Mouse (Mus musculus) forebrain, embryonic 11.5 days (tissue): ENCODE results near the gene Disp3. TPM values are rescaled to one million over a fixed set of nuclear protein-coding genes. Genes with fewer than 3 reads are reported as not detected.

Experiments
- ATAC-seq: fragments of 200-750 bp; cut with Nextera tagmentation; replicated peaks from 2 replicates; pipeline ENCODE4 v1.8.0; 2017; ENCODE audit warnings: moderate TSS enrichment; ENCODE audit not compliant: low FRiP score
- DNase-seq: peaks from one replicate; pipeline ENCODE4 v3.0.0-alpha.2; 2017; ENCODE audit warnings: low spot score
- H3K27ac ChIP-seq: fragments of 300-500 bp; sonication (generic); 2 replicates; pipeline ENCODE4 v1.5.1; 2014; ENCODE audit warnings: low read depth, low read length
- H3K27me3 ChIP-seq: fragments of 300-500 bp; sonication (generic); 2 replicates; pipeline ENCODE4 v1.6.1; 2014; ENCODE audit warnings: mild to moderate bottlenecking, low read length, mixed read lengths; ENCODE audit not compliant: control insufficient read depth, insufficient read depth
- H3K36me3 ChIP-seq: fragments of 300-500 bp; sonication (generic); 2 replicates; pipeline ENCODE4 v1.6.1; 2014; ENCODE audit warnings: mild to moderate bottlenecking, low read length, moderate library complexity, mixed read lengths; ENCODE audit not compliant: control insufficient read depth, insufficient read depth
- H3K4me1 ChIP-seq: fragments of 300-500 bp; sonication (generic); replicated peaks from 2 replicates; pipeline ENCODE4 v1.6.1; 2014; ENCODE audit warnings: low read length, mixed read lengths; ENCODE audit not compliant: control insufficient read depth, insufficient read depth
- H3K4me2 ChIP-seq: fragments of 300-500 bp; sonication (generic); 2 replicates; pipeline ENCODE4 v1.6.1; 2014; ENCODE audit warnings: low read depth, mild to moderate bottlenecking, low read length, moderate library complexity, mixed read lengths; ENCODE audit not compliant: severe bottlenecking
- H3K4me3 ChIP-seq: fragments of 300-500 bp; sonication (generic); 2 replicates; pipeline ENCODE4 v1.5.1; 2014; ENCODE audit warnings: low read depth, low read length
- H3K9ac ChIP-seq: fragments of 300-500 bp; sonication (generic); 2 replicates; pipeline ENCODE4 v1.6.1; 2014; ENCODE audit warnings: low read length
- H3K9me3 ChIP-seq: fragments of 300-500 bp; sonication (generic); 2 replicates; pipeline ENCODE4 v1.6.1; 2016; ENCODE audit warnings: low read length, mixed read lengths; ENCODE audit not compliant: control insufficient read depth
- WGBS: fragments of 180-500 bp; shearing (Covaris S2); extraction: QIAGEN DNeasy Blood & Tissue Kit; methylation state at CpG from one replicate; pipeline ENCODE4 v1.1.7; 2014; 5-methylcytosine and 5-hydroxymethylcytosine counted together
- polyA plus RNA-seq: library from polyadenylated mRNA; unstranded; fragments of >200 nt; fragmentation: Nextera tagmentation; extraction: Ambion mirVana; gene quantifications from 2 replicates; pipeline ENCODE4 v1.2.1, GENCODE M21; 2014

The Disp3 gene
- polyA plus RNA-seq, 1 experiment from 2014 or later, result 3.0 TPM

- H3K27ac ChIP-seq, result no peak overlapping the region
- H3K9ac ChIP-seq, result no peak overlapping the region
- ATAC-seq, result no peak
- peaks cover 9% of the 10 kb centered on the region for H3K4me1 ChIP-seq
- 48% methylated on average over 13 of the region's 13 CpGs for WGBS
- no peak overlapping the region for H3K4me3 ChIP-seq
- H3K4me2 ChIP-seq, result no peak overlapping the region
- no peaks in the 10 kb centered on the region for H3K36me3 ChIP-seq
- H3K9me3 ChIP-seq, result no peaks in the 10 kb centered on the region
- no peak for DNase-seq
- H3K27me3 ChIP-seq, result peaks cover 24% of the 10 kb centered on the region
Observed at GRCm38 (mm10) chr4:148284219-148284618, 3.5 kb downstream of the Disp3 start.

- H3K9ac ChIP-seq, result no peak overlapping the region
- H3K9me3 ChIP-seq, result no peaks in the 10 kb centered on the region
- H3K4me3 ChIP-seq, result no peak overlapping the region
- no peaks in the 10 kb centered on the region for H3K4me1 ChIP-seq
- no peak overlapping the region for H3K4me2 ChIP-seq
- peaks cover 17% of the 10 kb centered on the region for H3K27me3 ChIP-seq
- DNase-seq, result no peak
- ATAC-seq, result no peak
- no peak overlapping the region for H3K27ac ChIP-seq
- WGBS, result 17% methylated on average over 4 of the region's 4 CpGs
- H3K36me3 ChIP-seq, result no peaks in the 10 kb centered on the region
Observed at GRCm38 (mm10) chr4:148276816-148277491, 10.8 kb downstream of the Disp3 start.

GRCm38 (mm10) chr4:148274671-148275070 is 13.1 kb downstream of the Disp3 start:
- DNase-seq, result no peak
- H3K9ac ChIP-seq, result no peak overlapping the region
- no peak overlapping the region for H3K4me2 ChIP-seq
- no peak for ATAC-seq
- H3K4me3 ChIP-seq, result no peak overlapping the region
- no peak overlapping the region for H3K27ac ChIP-seq
- H3K36me3 ChIP-seq, result no peaks in the 10 kb centered on the region
- H3K9me3 ChIP-seq, result no peaks in the 10 kb centered on the region
- 72% methylated on average over 3 of the region's 3 CpGs for WGBS
- H3K4me1 ChIP-seq, result no peaks in the 10 kb centered on the region
- peaks cover 33% of the 10 kb centered on the region for H3K27me3 ChIP-seq

- Histone ChIP-seq H3K27me3 (peaks cover 33% of the 10 kb centered on the region), H3K9me3 (no peaks in the 10 kb centered on the region), H3K27ac (no peak overlapping the region), H3K9ac (no peak overlapping the region), H3K36me3 (no peaks in the 10 kb centered on the region), H3K4me3 (no peak overlapping the region), H3K4me2 (no peak overlapping the region), H3K4me1 (no peaks in the 10 kb centered on the region)
- no peak for DNase-seq
- 6% methylated on average over 2 of the region's 2 CpGs for WGBS
- no peak; the same call in 1 of the 2 replicates for ATAC-seq
Observed at GRCm38 (mm10) chr4:148273229-148273628, 14.5 kb downstream of the Disp3 start.

- Histone ChIP-seq H3K9me3 (no peaks in the 10 kb centered on the region), H3K9ac (no peak overlapping the region), H3K4me2 (peak overlapping the region; percentile 43), H3K4me3 (peak overlapping the region; percentile 15), H3K36me3 (no peaks in the 10 kb centered on the region), H3K4me1 (no peaks in the 10 kb centered on the region), H3K27ac (no peak overlapping the region), H3K27me3 (peaks cover 33% of the 10 kb centered on the region)
- no peak for DNase-seq
- ATAC-seq, result no peak; the same call in 1 of the 2 replicates
- WGBS, result 4% methylated on average over 39 of the region's 39 CpGs
Observed at GRCm38 (mm10) chr4:148271656-148272055, 16.1 kb downstream of the Disp3 start.

- no peak overlapping the region for H3K4me3 ChIP-seq
- no peak overlapping the region for H3K4me2 ChIP-seq
- DNase-seq, result no peak
- no peaks in the 10 kb centered on the region for H3K9me3 ChIP-seq
- H3K4me1 ChIP-seq, result no peaks in the 10 kb centered on the region
- ATAC-seq, result no peak
- H3K9ac ChIP-seq, result no peak overlapping the region
- H3K27ac ChIP-seq, result no peak overlapping the region
- no peaks in the 10 kb centered on the region for H3K36me3 ChIP-seq
- 90% methylated on average over 6 of the region's 6 CpGs for WGBS
- peaks cover 18% of the 10 kb centered on the region for H3K27me3 ChIP-seq
Observed at GRCm38 (mm10) chr4:148266973-148267507, 20.7 kb downstream of the Disp3 start.

- Histone ChIP-seq H3K36me3 (no peaks in the 10 kb centered on the region), H3K27ac (no peak overlapping the region), H3K4me1 (peaks cover 2% of the 10 kb centered on the region; the same call in 1 of the 2 replicates), H3K27me3 (no peaks in the 10 kb centered on the region), H3K4me3 (no peak overlapping the region), H3K9me3 (no peaks in the 10 kb centered on the region), H3K9ac (no peak overlapping the region), H3K4me2 (no peak overlapping the region)
- ATAC-seq (no peak), DNase-seq (no peak)
- 97% methylated on average over 4 of the region's 4 CpGs for WGBS
Observed at GRCm38 (mm10) chr4:148259941-148260340, 27.8 kb downstream of the Disp3 start.

- H3K9ac ChIP-seq, result no peak overlapping the region
- no peak overlapping the region for H3K4me3 ChIP-seq
- 42% methylated on average over 10 of the region's 10 CpGs for WGBS
- no peak for ATAC-seq
- no peaks in the 10 kb centered on the region; the same call in 1 of the 2 replicates for H3K9me3 ChIP-seq
- no peak overlapping the region for H3K4me2 ChIP-seq
- H3K27ac ChIP-seq, result no peak overlapping the region
- no peaks in the 10 kb centered on the region for H3K36me3 ChIP-seq
- H3K27me3 ChIP-seq, result no peaks in the 10 kb centered on the region
- no peaks in the 10 kb centered on the region for H3K4me1 ChIP-seq
- DNase-seq, result peak; percentile 71
Observed at GRCm38 (mm10) chr4:148249341-148249740, 38.4 kb downstream of the Disp3 start.

GRCm38 (mm10) chr4:148240387-148240786 is 47.4 kb downstream of the Disp3 start:
- Histone ChIP-seq H3K27me3 (no peaks in the 10 kb centered on the region), H3K4me2 (no peak overlapping the region), H3K9ac (no peak overlapping the region), H3K9me3 (no peaks in the 10 kb centered on the region; the same call in 1 of the 2 replicates), H3K36me3 (no peaks in the 10 kb centered on the region), H3K27ac (no peak overlapping the region), H3K4me1 (0 out of 2 replicates have a peak, but pooled peaks cover 4% of the 10 kb centered on the region), H3K4me3 (no peak overlapping the region)
- ATAC-seq (no peak), DNase-seq (no peak)
- WGBS, result 79% methylated on average over 9 of the region's 9 CpGs
